Mouse (Mus musculus) heart, embryonic 13.5 days (tissue): ENCODE measurements around the gene Ifngr2. TPM values are rescaled to one million over a fixed set of nuclear protein-coding genes. Genes with fewer than 3 reads are reported as not detected.
A peak's percentile ranks its signal among the peaks of the same experiment; 100 is the strongest.

Source experiments
- ATAC-seq: fragments of 200-750 bp; cut with Nextera tagmentation; 2 replicates; pipeline ENCODE4 v1.8.0; 2017; ENCODE audit warnings: moderate TSS enrichment; ENCODE audit not compliant: insufficient number of reproducible peaks, low FRiP score, low TSS enrichment; ENCODE audit errors: extremely low read depth
- H3K27ac ChIP-seq: fragments of 300-500 bp; sonication (generic); replicated peaks from 2 replicates; pipeline ENCODE4 v1.5.1; 2015; ENCODE audit warnings: moderate library complexity, mild to moderate bottlenecking, inconsistent platforms
- H3K27me3 ChIP-seq: fragments of 300-500 bp; sonication (generic); replicated peaks from 2 replicates; pipeline ENCODE4 v1.6.1; 2015; ENCODE audit warnings: mild to moderate bottlenecking, inconsistent platforms
- H3K36me3 ChIP-seq: fragments of 300-500 bp; sonication (generic); 2 replicates; pipeline ENCODE4 v1.6.1; 2015; ENCODE audit warnings: mild to moderate bottlenecking, inconsistent platforms
- H3K4me1 ChIP-seq: fragments of 300-500 bp; sonication (generic); 2 replicates; pipeline ENCODE4 v1.6.1; 2015; ENCODE audit warnings: inconsistent platforms
- H3K4me2 ChIP-seq: fragments of 300-500 bp; sonication (generic); 2 replicates; pipeline ENCODE4 v1.6.1; 2015; ENCODE audit warnings: inconsistent platforms, mild to moderate bottlenecking, moderate library complexity
- H3K4me3 ChIP-seq: fragments of 300-500 bp; sonication (generic); 2 replicates; pipeline ENCODE4 v1.5.1; 2015; ENCODE audit warnings: moderate library complexity, mild to moderate bottlenecking, inconsistent platforms
- H3K9ac ChIP-seq: fragments of 300-500 bp; sonication (generic); 2 replicates; pipeline ENCODE4 v1.6.1; 2015; ENCODE audit warnings: inconsistent platforms, mild to moderate bottlenecking, moderate library complexity
- H3K9me3 ChIP-seq: fragments of 300-500 bp; sonication (generic); 2 replicates; pipeline ENCODE4 v1.6.1; 2016; ENCODE audit warnings: inconsistent platforms
- WGBS: fragments of 180-500 bp; shearing (Covaris S2); methylation state at CpG from one replicate; pipeline ENCODE4 v1.1.7; 2015; ENCODE audit warnings: mixed read lengths; 5-methylcytosine and 5-hydroxymethylcytosine counted together
- polyA plus RNA-seq: library from polyadenylated mRNA; unstranded; fragments of >200 nt; fragmentation: Nextera tagmentation; extraction: Ambion mirVana; gene quantifications from 2 replicates; pipeline ENCODE4 v1.2.1, GENCODE M21; 2015

Ifngr2 gene
- polyA plus RNA-seq, 1 experiment from 2014 or later, result 108 TPM

- Histone ChIP-seq H3K4me2 (no peak overlapping the region), H3K4me3 (no peak overlapping the region), H3K4me1 (peaks cover 63% of the 10 kb centered on the region), H3K27ac (0 out of 2 replicates have a peak overlapping the region, but pooled peaks have one; percentile 74), H3K36me3 (no peaks in the 10 kb centered on the region), H3K9ac (no peak overlapping the region), H3K27me3 (peaks cover 6% of the 10 kb centered on the region; the same call in 1 of the 2 replicates), H3K9me3 (no peaks in the 10 kb centered on the region)
- 43% methylated on average over 3 of the region's 3 CpGs for WGBS
- ATAC-seq, result no peak
Measured at GRCm38 (mm10) chr16:91537065-91537464, 9.8 kb upstream of the Ifngr2 start.

GRCm38 (mm10) chr16:91538051-91538450 lies 8.8 kb upstream of the Ifngr2 start:
- Histone ChIP-seq H3K27ac (peak overlapping the region; percentile 74), H3K4me3 (no peak overlapping the region), H3K36me3 (no peaks in the 10 kb centered on the region), H3K4me2 (no peak overlapping the region), H3K4me1 (peaks cover 53% of the 10 kb centered on the region), H3K27me3 (peaks cover 6% of the 10 kb centered on the region; the same call in 1 of the 2 replicates), H3K9ac (no peak overlapping the region; the same call in 1 of the 2 replicates), H3K9me3 (no peaks in the 10 kb centered on the region)
- 23% methylated on average over 6 of the region's 6 CpGs for WGBS
- ATAC-seq, result no peak

DNA sequence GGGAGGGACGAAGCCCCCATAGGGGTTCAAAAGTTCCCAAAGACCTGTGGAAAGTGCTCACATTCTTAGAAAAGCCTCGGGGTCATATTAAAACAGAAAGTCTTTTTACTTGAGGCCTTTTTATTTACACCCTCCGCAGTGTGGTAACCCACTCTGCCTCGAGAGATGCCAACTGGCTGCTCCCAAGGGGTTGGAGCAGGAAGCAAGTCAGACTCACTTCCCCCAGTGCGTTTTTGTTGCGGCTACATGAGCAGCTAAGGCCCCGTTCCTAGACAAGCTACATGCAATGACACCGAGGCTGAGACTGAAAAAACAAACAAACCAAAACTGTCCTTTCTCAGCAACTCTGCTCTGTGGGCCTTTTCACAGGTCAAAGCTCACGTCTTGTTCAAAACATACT lies 8.4 kb upstream of the Ifngr2 start:
- no peak overlapping the region; the same call in 1 of the 2 replicates for H3K9ac ChIP-seq
- ATAC-seq, result no peak
- WGBS, result 57% methylated on average over 9 of the region's 9 CpGs

GRCm38 (mm10) chr16:91541573-91542081 lies 5.2 kb upstream of the Ifngr2 start:
- H3K36me3 ChIP-seq, result no peaks in the 10 kb centered on the region
- no peak overlapping the region for H3K4me3 ChIP-seq
- H3K9ac ChIP-seq, result peak overlapping the region; percentile 47; the same call in 1 of the 2 replicates
- H3K9me3 ChIP-seq, result no peaks in the 10 kb centered on the region
- no peak for ATAC-seq
- peaks cover 51% of the 10 kb centered on the region for H3K4me1 ChIP-seq
- no peaks in the 10 kb centered on the region for H3K27me3 ChIP-seq
- peak overlapping the region; percentile 45; the same call in 1 of the 2 replicates for H3K27ac ChIP-seq
- H3K4me2 ChIP-seq, result peak overlapping the region; percentile 49
- 33% methylated on average over 10 of the region's 10 CpGs for WGBS

More for the DNA sequence above, 8.4 kb upstream of the Ifngr2 start:
- H3K36me3 ChIP-seq, result no peaks in the 10 kb centered on the region
- no peak overlapping the region for H3K4me2 ChIP-seq
- peak overlapping the region; percentile 74 for H3K27ac ChIP-seq
- H3K9me3 ChIP-seq, result no peaks in the 10 kb centered on the region
- no peak overlapping the region for H3K4me3 ChIP-seq
- peaks cover 6% of the 10 kb centered on the region; the same call in 1 of the 2 replicates for H3K27me3 ChIP-seq
- H3K4me1 ChIP-seq, result peaks cover 49% of the 10 kb centered on the region

DNA sequence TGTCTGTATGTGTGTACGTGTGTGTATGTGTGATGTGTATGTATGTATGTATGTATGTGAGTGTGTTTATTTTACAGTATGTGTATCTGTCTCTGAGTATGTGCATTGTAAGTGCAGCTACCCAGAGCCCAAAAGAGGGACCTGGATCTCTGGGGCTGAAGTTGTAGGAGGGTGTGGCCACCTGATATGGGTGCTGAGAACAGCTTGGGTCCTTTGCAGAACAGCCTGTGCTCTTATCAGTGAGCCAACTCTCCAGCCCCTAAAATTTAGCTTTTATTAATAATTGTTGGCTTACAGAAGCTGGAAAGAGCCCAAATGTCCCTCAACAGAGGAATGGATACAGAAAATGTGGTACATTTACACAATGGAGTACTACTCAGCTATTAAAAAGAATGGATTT lies 3.3 kb upstream of the Ifngr2 start:
- Histone ChIP-seq H3K4me3 (no peak overlapping the region), H3K27me3 (no peaks in the 10 kb centered on the region), H3K9me3 (no peaks in the 10 kb centered on the region), H3K9ac (no peak overlapping the region), H3K36me3 (no peaks in the 10 kb centered on the region), H3K4me1 (peaks cover 48% of the 10 kb centered on the region), H3K4me2 (no peak overlapping the region), H3K27ac (no peak overlapping the region)
- 98% methylated on average over 1 of the region's 1 CpGs for whole genome bisulfite sequencing
- no peak for ATAC-seq

- Histone ChIP-seq H3K9me3 (no peaks in the 10 kb centered on the region), H3K36me3 (no peaks in the 10 kb centered on the region), H3K9ac (no peak overlapping the region), H3K4me3 (0 out of 2 replicates have a peak overlapping the region, but pooled peaks have one; percentile 88), H3K4me1 (peaks cover 58% of the 10 kb centered on the region), H3K27ac (peak overlapping the region; percentile 91), H3K4me2 (peak overlapping the region; percentile 87), H3K27me3 (no peaks in the 10 kb centered on the region)
- no peak for ATAC-seq
- 42% methylated on average over 10 of the region's 10 CpGs for WGBS
Measured at GRCm38 (mm10) chr16:91545597-91546281, 1.1 kb upstream of the Ifngr2 start.

GRCm38 (mm10) chr16:91546391-91546835 lies 459 bp upstream of the Ifngr2 start:
- H3K4me1 ChIP-seq, result peaks cover 61% of the 10 kb centered on the region
- H3K9ac ChIP-seq, result peak overlapping the region; percentile 98
- peak overlapping the region; percentile 91 for H3K27ac ChIP-seq
- peak overlapping the region; percentile 88 for H3K4me3 ChIP-seq
- H3K4me2 ChIP-seq, result peak overlapping the region; percentile 87
- H3K27me3 ChIP-seq, result no peaks in the 10 kb centered on the region
- H3K9me3 ChIP-seq, result no peaks in the 10 kb centered on the region
- WGBS, result 11% methylated on average over 14 of the region's 14 CpGs
- H3K36me3 ChIP-seq, result no peaks in the 10 kb centered on the region
- ATAC-seq, result 0 out of 2 replicates have a peak, but pooled peaks have one; percentile 2

DNA sequence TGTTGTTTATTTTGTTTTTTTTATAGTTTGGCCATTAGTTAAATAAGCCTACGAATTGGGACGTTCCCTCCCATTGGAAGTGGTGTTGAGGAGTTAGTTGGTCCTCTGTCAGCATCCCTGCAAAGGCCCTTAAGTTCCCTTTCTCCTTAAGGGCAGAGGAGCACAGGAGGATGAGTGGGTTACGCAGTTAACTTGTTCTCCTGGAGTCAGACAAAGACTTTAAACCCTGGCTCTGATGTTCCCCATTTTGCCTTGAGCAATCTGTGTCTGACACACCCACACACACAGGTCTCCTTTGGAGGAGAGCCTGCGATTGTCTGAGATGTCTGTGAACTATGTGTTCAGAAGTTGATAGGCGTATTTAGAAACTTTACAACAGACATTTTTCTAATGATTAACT lies 1.1 kb downstream of the Ifngr2 start:
- 27% methylated on average over 5 of the region's 5 CpGs for WGBS
- peaks cover 70% of the 10 kb centered on the region for H3K4me1 ChIP-seq
- no peak for ATAC-seq

GRCm38 (mm10) chr16:91548586-91548985 lies 1.7 kb downstream of the Ifngr2 start:
- peak overlapping the region; percentile 98 for H3K9ac ChIP-seq
- peaks cover 10% of the 10 kb centered on the region for H3K36me3 ChIP-seq
- WGBS, result 21% methylated on average over 5 of the region's 5 CpGs
- H3K27ac ChIP-seq, result peak overlapping the region; percentile 91
- peaks cover 76% of the 10 kb centered on the region for H3K4me1 ChIP-seq
- H3K27me3 ChIP-seq, result no peaks in the 10 kb centered on the region
- H3K9me3 ChIP-seq, result no peaks in the 10 kb centered on the region
- no peak for ATAC-seq
- H3K4me3 ChIP-seq, result peak overlapping the region; percentile 88
- H3K4me2 ChIP-seq, result peak overlapping the region; percentile 87

More for the DNA sequence above, 1.1 kb downstream of the Ifngr2 start:
- peak overlapping the region; percentile 87 for H3K4me2 ChIP-seq
- H3K4me3 ChIP-seq, result peak overlapping the region; percentile 88
- peak overlapping the region; percentile 98 for H3K9ac ChIP-seq
- peaks cover 9% of the 10 kb centered on the region for H3K36me3 ChIP-seq
- no peaks in the 10 kb centered on the region for H3K9me3 ChIP-seq
- peak overlapping the region; percentile 91 for H3K27ac ChIP-seq
- H3K27me3 ChIP-seq, result no peaks in the 10 kb centered on the region

DNA sequence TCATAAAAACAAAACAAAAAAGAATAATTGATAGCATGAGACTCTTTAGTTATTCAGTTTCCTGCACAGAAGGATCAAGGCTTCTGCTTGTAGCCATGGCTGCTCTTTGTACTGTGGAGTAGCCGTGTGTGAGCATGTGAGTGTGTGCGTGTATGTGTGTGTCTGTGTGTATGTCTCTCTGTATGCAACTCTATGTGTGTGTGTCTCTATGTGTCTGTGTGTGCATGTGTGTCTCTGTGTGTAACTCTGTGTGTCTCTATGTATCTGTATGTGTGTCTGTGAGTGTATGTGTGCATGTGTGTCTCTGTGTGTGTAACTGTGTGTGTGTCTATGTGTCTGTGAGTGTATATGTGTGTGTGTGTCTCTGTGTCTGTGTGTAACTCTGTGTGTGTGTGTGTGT lies 2.1 kb downstream of the Ifngr2 start:
- Histone ChIP-seq H3K9ac (peak overlapping the region; percentile 98), H3K9me3 (no peaks in the 10 kb centered on the region), H3K4me1 (peaks cover 80% of the 10 kb centered on the region), H3K27me3 (no peaks in the 10 kb centered on the region), H3K27ac (peak overlapping the region; percentile 91), H3K4me2 (peak overlapping the region; percentile 87), H3K4me3 (peak overlapping the region; percentile 88), H3K36me3 (peaks cover 10% of the 10 kb centered on the region)
- WGBS, result 57% methylated on average over 2 of the region's 2 CpGs
- no peak for ATAC-seq

DNA sequence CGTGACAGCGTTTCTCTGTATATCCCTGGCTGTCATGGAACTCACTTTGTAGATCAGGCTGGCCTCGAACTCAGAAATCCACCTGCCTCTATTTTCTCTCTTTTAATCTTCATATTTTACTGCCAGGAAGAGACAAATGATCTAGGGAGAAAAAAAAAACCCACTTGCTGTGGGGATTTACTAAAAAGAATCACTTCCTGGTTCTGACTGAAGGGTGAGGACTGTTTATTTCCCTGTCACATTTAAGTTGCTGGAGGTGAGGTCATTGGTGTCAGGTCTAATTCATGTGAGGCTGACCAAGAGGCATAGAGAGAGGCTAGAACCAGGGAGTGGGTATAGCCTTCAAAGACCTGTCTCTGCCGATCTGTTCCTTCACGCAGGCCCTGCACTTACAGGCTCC lies 2.7 kb downstream of the Ifngr2 start:
- no peak for ATAC-seq
- Histone ChIP-seq H3K27me3 (no peaks in the 10 kb centered on the region), H3K36me3 (peaks cover 10% of the 10 kb centered on the region), H3K4me2 (peak overlapping the region; percentile 87), H3K4me3 (peak overlapping the region; percentile 88), H3K9ac (peak overlapping the region; percentile 98), H3K27ac (peak overlapping the region; percentile 91), H3K9me3 (no peaks in the 10 kb centered on the region), H3K4me1 (peaks cover 87% of the 10 kb centered on the region)
- WGBS, result 59% methylated on average over 5 of the region's 5 CpGs
